Mouse (Mus musculus) forebrain, embryonic 15.5 days (tissue): ENCODE data around the gene Arl11. TPM values are rescaled to one million over a fixed set of nuclear protein-coding genes. Genes with fewer than 3 reads are reported as not detected.

Experiments
- ATAC-seq: fragments of 200-750 bp; cut with Nextera tagmentation; replicated peaks from 2 replicates; pipeline ENCODE4 v1.8.0; 2017; ENCODE audit warnings: mild to moderate bottlenecking, moderate TSS enrichment, moderate library complexity
- H3K27ac ChIP-seq: fragments of 300-500 bp; sonication (generic); replicated peaks from 2 replicates; pipeline ENCODE4 v1.5.1; 2015; ENCODE audit warnings: mild to moderate bottlenecking, inconsistent platforms
- H3K27me3 ChIP-seq: fragments of 300-500 bp; sonication (generic); 2 replicates; pipeline ENCODE4 v1.6.1; 2015; ENCODE audit warnings: inconsistent platforms
- H3K36me3 ChIP-seq: fragments of 300-500 bp; sonication (generic); 2 replicates; pipeline ENCODE4 v1.6.1; 2015; ENCODE audit warnings: mild to moderate bottlenecking, inconsistent platforms
- H3K4me1 ChIP-seq: fragments of 300-500 bp; sonication (generic); 2 replicates; pipeline ENCODE4 v1.6.1; 2015; ENCODE audit warnings: inconsistent platforms
- H3K4me2 ChIP-seq: fragments of 300-500 bp; sonication (generic); replicated peaks from 2 replicates; pipeline ENCODE4 v1.6.1; 2015; ENCODE audit warnings: mild to moderate bottlenecking, inconsistent platforms
- H3K4me3 ChIP-seq: fragments of 300-500 bp; sonication (generic); 2 replicates; pipeline ENCODE4 v1.5.1; 2015; ENCODE audit warnings: mild to moderate bottlenecking, inconsistent platforms
- H3K9ac ChIP-seq: fragments of 300-500 bp; sonication (generic); replicated peaks from 2 replicates; pipeline ENCODE4 v1.6.1; 2015; ENCODE audit warnings: mild to moderate bottlenecking, inconsistent platforms
- H3K9me3 ChIP-seq: fragments of 300-500 bp; sonication (generic); 2 replicates; pipeline ENCODE4 v1.6.1; 2016; ENCODE audit warnings: inconsistent platforms
- WGBS: fragments of 180-500 bp; shearing (Covaris S2); methylation state at CpG from one replicate; pipeline ENCODE4 v1.1.7; 2015; ENCODE audit warnings: mixed read lengths; 5-methylcytosine and 5-hydroxymethylcytosine counted together
- polyA plus RNA-seq: library from polyadenylated mRNA; unstranded; fragments of >200 nt; fragmentation: Nextera tagmentation; extraction: Ambion mirVana; gene quantifications from 2 replicates; pipeline ENCODE4 v1.2.1, GENCODE M21; 2015

Arl11 gene
- polyA plus RNA-seq, 1 experiment from 2014 or later, result 0.28 TPM

- Histone ChIP-seq H3K4me3 (no peak overlapping the region), H3K36me3 (no peaks in the 10 kb centered on the region), H3K9me3 (no peaks in the 10 kb centered on the region), H3K9ac (no peak overlapping the region), H3K27ac (no peak overlapping the region), H3K4me2 (no peak overlapping the region), H3K27me3 (no peaks in the 10 kb centered on the region), H3K4me1 (no peaks in the 10 kb centered on the region)
- ATAC-seq, result no peak
- WGBS, result 81% methylated on average over 4 of the region's 4 CpGs
These were observed 29.8 kb downstream of the Arl11 start for GRCm38 (mm10) chr14:61339381-61339780.

GRCm38 (mm10) chr14:61344590-61344989 is 35.0 kb downstream of the Arl11 start:
- ATAC-seq, result no peak
- Histone ChIP-seq H3K4me1 (no peaks in the 10 kb centered on the region), H3K27ac (no peak overlapping the region), H3K9me3 (no peaks in the 10 kb centered on the region), H3K4me2 (no peak overlapping the region), H3K27me3 (no peaks in the 10 kb centered on the region), H3K4me3 (no peak overlapping the region), H3K9ac (no peak overlapping the region), H3K36me3 (no peaks in the 10 kb centered on the region)
- WGBS, result 66% methylated on average over 5 of the region's 5 CpGs

- H3K4me3 ChIP-seq, result no peak overlapping the region
- H3K36me3 ChIP-seq, result no peaks in the 10 kb centered on the region
- H3K9ac ChIP-seq, result no peak overlapping the region
- ATAC-seq, result peak; percentile 96
- H3K4me1 ChIP-seq, result no peaks in the 10 kb centered on the region
- peak overlapping the region; percentile 29 for H3K27ac ChIP-seq
- no peak overlapping the region for H3K4me2 ChIP-seq
- no peaks in the 10 kb centered on the region for H3K9me3 ChIP-seq
- WGBS, result 24% methylated on average over 10 of the region's 10 CpGs
- H3K27me3 ChIP-seq, result no peaks in the 10 kb centered on the region
These were observed 37.5 kb downstream of the Arl11 start for GRCm38 (mm10) chr14:61346827-61347698.

- H3K4me1 ChIP-seq, result no peaks in the 10 kb centered on the region
- ATAC-seq, result no peak
- H3K4me3 ChIP-seq, result no peak overlapping the region
- H3K27me3 ChIP-seq, result no peaks in the 10 kb centered on the region
- H3K27ac ChIP-seq, result no peak overlapping the region
- no peaks in the 10 kb centered on the region for H3K36me3 ChIP-seq
- no peak overlapping the region for H3K9ac ChIP-seq
- WGBS, result 88% methylated on average over 4 of the region's 4 CpGs
- no peaks in the 10 kb centered on the region for H3K9me3 ChIP-seq
- no peak overlapping the region for H3K4me2 ChIP-seq
These were observed 40.3 kb downstream of the Arl11 start for GRCm38 (mm10) chr14:61349876-61350275.

GRCm38 (mm10) chr14:61350808-61351207 is 41.3 kb downstream of the Arl11 start:
- Histone ChIP-seq H3K4me3 (no peak overlapping the region), H3K36me3 (no peaks in the 10 kb centered on the region), H3K9me3 (no peaks in the 10 kb centered on the region), H3K4me1 (no peaks in the 10 kb centered on the region), H3K4me2 (no peak overlapping the region), H3K27me3 (no peaks in the 10 kb centered on the region), H3K27ac (no peak overlapping the region), H3K9ac (no peak overlapping the region)
- no peak for ATAC-seq
- 79% methylated on average over 6 of the region's 6 CpGs for WGBS

GRCm38 (mm10) chr14:61354251-61355235 is 45.0 kb downstream of the Arl11 start:
- Histone ChIP-seq H3K9ac (no peak overlapping the region), H3K36me3 (no peaks in the 10 kb centered on the region), H3K9me3 (no peaks in the 10 kb centered on the region), H3K4me1 (peaks cover 3% of the 10 kb centered on the region), H3K4me2 (no peak overlapping the region), H3K27me3 (no peaks in the 10 kb centered on the region), H3K27ac (no peak overlapping the region), H3K4me3 (no peak overlapping the region)
- 81% methylated on average over 10 of the region's 10 CpGs for WGBS
- no peak for ATAC-seq

- Histone ChIP-seq H3K4me3 (peak within 1 kb of the TSS; percentile 77), H3K27me3 (no peaks in the 10 kb centered on the region), H3K4me2 (peak within 1 kb of the TSS; percentile 59), H3K9me3 (no peaks in the 10 kb centered on the region), H3K4me1 (peaks cover 12% of the 10 kb centered on the region), H3K36me3 (0 out of 2 replicates have a peak, but pooled peaks cover 5% of the 10 kb centered on the region), H3K27ac (peak within 1 kb of the TSS; percentile 89), H3K9ac (peak within 1 kb of the TSS; percentile 72)
- ATAC-seq, result peak; percentile 97
- WGBS, result under 1% methylated on average over 40 of the region's 40 CpGs
These were observed 50.8 kb downstream of the Arl11 start, which contains the start of gene Ebpl for GRCm38 (mm10) chr14:61360131-61360980. TSS of gene Ebpl (minus strand) at chr14:61360439.

- Histone ChIP-seq H3K4me3 (peak overlapping the region; percentile 77), H3K9me3 (no peaks in the 10 kb centered on the region), H3K36me3 (0 out of 2 replicates have a peak, but pooled peaks cover 8% of the 10 kb centered on the region), H3K27ac (peak overlapping the region; percentile 89), H3K4me2 (peak overlapping the region; percentile 59), H3K27me3 (no peaks in the 10 kb centered on the region), H3K9ac (peak overlapping the region; percentile 72; the same call in 1 of the 2 replicates), H3K4me1 (peaks cover 12% of the 10 kb centered on the region)
- 69% methylated on average over 3 of the region's 3 CpGs for WGBS
- ATAC-seq, result no peak
These were observed 51.5 kb downstream of the Arl11 start for GRCm38 (mm10) chr14:61360981-61361511.

Other genes with a start within 250 kb of the Arl11 start
- gene Sacs, start 171.3 kb upstream of the Arl11 start, polyA plus RNA-seq, result 8.1 TPM in 2 replicates
- 0.20 TPM in 1 of 2 replicates, not detected in the other for gene Sgcg, start 51.3 kb upstream of the Arl11 start, polyA plus RNA-seq
- gene Ebpl, start 50.7 kb downstream of the Arl11 start, polyA plus RNA-seq, result 11.1 TPM in 2 replicates
- 82.1 TPM in 2 replicates for gene Kpna3, start 130.1 kb downstream of the Arl11 start, polyA plus RNA-seq
- 39.8 and 40.4 TPM in 2 replicates for gene Spryd7, start 247.1 kb downstream of the Arl11 start, polyA plus RNA-seq